Mouse (Mus musculus): ENCODE data around the gene Olfr704.
"Not testable (repeated sequence)": the region's sequence is repeated elsewhere in the genome, so short reads cannot be mapped to it uniquely, and the experiment has no call there.

The Olfr704 gene

GRCm38 (mm10) chr7:106862885-106863284 lies at the start of gene Olfr704:
Olfr704 (plus strand) TSS chr7:106863185.
- DNase-seq (ENCODE audit: extremely low read depth, low read depth, low spot score): no peak

GRCm38 (mm10) chr7:106813829-106814228 lies 49.2 kb upstream of the Olfr704 start, which contains the start of gene Olfr701:
Olfr701 (plus strand) TSS chr7:106814129.
- no peak for DNase-seq (ENCODE audit: extremely low read depth, low read depth, low spot score)

GRCm38 (mm10) chr7:106815775-106816174 lies 47.2 kb upstream of the Olfr704 start:
- no peak for DNase-seq (ENCODE audit: extremely low read depth, low read depth, low spot score)

GRCm38 (mm10) chr7:106818414-106818813 lies 44.6 kb upstream of the Olfr704 start:
- DNase-seq (ENCODE audit: extremely low read depth, low read depth, low spot score): no peak

- no peak for DNase-seq (ENCODE audit: extremely low read depth, low read depth, low spot score)
These were observed 29.2 kb upstream of the Olfr704 start, which contains the start of gene Olfr702 for GRCm38 (mm10) chr7:106833793-106834192. Olfr702 (minus strand) TSS chr7:106833893.

- DNase-seq (ENCODE audit: extremely low read depth, low read depth, low spot score): no peak
These were observed 19.9 kb upstream of the Olfr704 start, which contains the start of gene Olfr703 for GRCm38 (mm10) chr7:106843060-106843459. Olfr703 (plus strand) TSS chr7:106843360.

GRCm38 (mm10) chr7:106876791-106877190 lies 13.8 kb downstream of the Olfr704 start, which contains the start of gene Olfr705:
Olfr705 (minus strand) TSS chr7:106876891.
- DNase-seq (ENCODE audit: extremely low read depth, low read depth, low spot score): no peak

GRCm38 (mm10) chr7:106888062-106888461 lies 25.1 kb downstream of the Olfr704 start, which contains the start of gene Olfr706:
Olfr706 (minus strand) TSS chr7:106888162.
- no peak for DNase-seq (ENCODE audit: extremely low read depth, low read depth, low spot score)

GRCm38 (mm10) chr7:106901141-106901540 lies 38.2 kb downstream of the Olfr704 start, which contains the start of gene Olfr707:
Olfr707 (minus strand) TSS chr7:106901241.
- not testable (repeated sequence) for DNase-seq (ENCODE audit: extremely low read depth, low read depth, low spot score)

- DNase-seq (ENCODE audit: extremely low read depth, low read depth, low spot score): no peak
These were observed 44.7 kb downstream of the Olfr704 start, which contains the start of gene Olfr1532-ps1 for GRCm38 (mm10) chr7:106907676-106908075. Olfr1532-ps1 (plus strand) TSS chr7:106908001.

All from fat pad, adult 2 months (tissue).